ENCODE assay signal across 29 mouse cellular contexts in the genomic region with DNA sequence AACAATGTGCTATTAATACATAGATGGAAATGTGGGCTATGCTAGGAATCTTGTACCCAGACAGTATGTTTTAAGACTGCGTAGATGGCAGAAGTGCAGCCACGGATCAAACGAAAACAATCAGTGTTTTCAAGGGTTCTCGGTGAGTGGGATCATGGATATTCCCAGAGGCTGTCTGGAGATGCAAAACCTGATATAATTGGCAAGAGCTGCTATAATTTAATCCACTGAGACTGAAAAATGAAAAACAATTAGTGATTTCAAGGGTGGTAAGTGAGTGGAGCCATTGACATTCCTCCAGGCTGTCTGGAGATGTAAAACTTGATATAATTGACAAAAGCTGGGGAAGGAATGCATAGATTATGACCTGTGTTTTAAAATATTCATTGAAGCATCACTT.
A peak's percentile ranks its signal among the peaks of the same experiment; 100 is the strongest.
DNase-seq lines count a peak whose midpoint lies in the region; ATAC-seq and TF ChIP-seq lines count a peak whose summit lies in the region.
"Had no signal": no experiment of that assay in that cellular context is flagged by ENCODE, and none has a peak within 500 bp of the region (broad histone marks: within the 10 kb centered on the region; RNA-seq: fewer than 3 reads in every experiment).

No protein-coding gene starts in this region.

- H3K9me3 ChIP-seq in embryonic facial prominence, embryonic 14.5 days (ENCODE audit: control insufficient read depth, low read length): no peaks in the 10 kb centered on the region
- no peaks in the 10 kb centered on the region for H3K9me3 ChIP-seq in midbrain, embryonic 13.5 days
- no peaks in the 10 kb centered on the region for H3K9me3 ChIP-seq in midbrain, embryonic 16.5 days (replicated peaks; ENCODE audit: control insufficient read depth, low read length, poor library complexity, severe bottlenecking)
- no peaks in the 10 kb centered on the region for H3K9me3 ChIP-seq in liver, embryonic 11.5 days (ENCODE audit: control insufficient read depth, low read length)
- no peaks in the 10 kb centered on the region for H3K9me3 ChIP-seq in forebrain, embryonic 15.5 days
- H3K9me3 ChIP-seq: embryonic facial prominence, embryonic 12.5 days; forebrain, embryonic 10.5 days; forebrain, embryonic 13.5 days; heart, embryonic 12.5 days; heart, embryonic 15.5 days; hindbrain, embryonic 10.5 days; hindbrain, embryonic 13.5 days had no signal

- H3K4me1 ChIP-seq in embryonic facial prominence, embryonic 14.5 days (ENCODE audit: control insufficient read depth, insufficient read depth, low read length): 0 out of 2 replicates have a peak, but pooled peaks cover 3% of the 10 kb centered on the region
- no peaks in the 10 kb centered on the region for H3K4me1 ChIP-seq in midbrain, embryonic 13.5 days (replicated peaks)
- 0 out of 2 replicates have a peak, but pooled peaks cover 2% of the 10 kb centered on the region for H3K4me1 ChIP-seq in midbrain, embryonic 16.5 days (ENCODE audit: control insufficient read depth, insufficient read depth, low read length)
- H3K4me1 ChIP-seq in liver, embryonic 11.5 days (replicated peaks; ENCODE audit: control insufficient read depth, insufficient read depth, low read length): no peaks in the 10 kb centered on the region
- H3K4me1 ChIP-seq in forebrain, embryonic 15.5 days: no peaks in the 10 kb centered on the region
- H3K4me1 ChIP-seq: forebrain, embryonic 10.5 days; forebrain, embryonic 13.5 days; heart, embryonic 12.5 days; heart, embryonic 15.5 days; hindbrain, embryonic 10.5 days; hindbrain, embryonic 13.5 days had no signal

- no peak for TF ChIP-seq CTCF in brain, embryonic 14.5 days (IDR thresholded peaks at IDR 0.05; ENCODE audit: borderline replicate concordance, extremely low read depth, insufficient read depth, insufficient read length)

- H3K9ac ChIP-seq in embryonic facial prominence, embryonic 14.5 days (ENCODE audit: low read depth, low read length): no peak overlapping the region
- H3K9ac ChIP-seq in midbrain, embryonic 13.5 days (replicated peaks): no peak overlapping the region
- no peak overlapping the region for H3K9ac ChIP-seq in midbrain, embryonic 16.5 days (ENCODE audit: low read depth, low read length)
- no peak overlapping the region for H3K9ac ChIP-seq in liver, embryonic 11.5 days (ENCODE audit: low read depth, low read length)
- no peak overlapping the region for H3K9ac ChIP-seq in forebrain, embryonic 15.5 days (replicated peaks)
- H3K9ac ChIP-seq: embryonic facial prominence, embryonic 12.5 days; forebrain, embryonic 13.5 days; forebrain, postnatal 0 days; heart, embryonic 12.5 days; heart, embryonic 15.5 days; hindbrain, embryonic 13.5 days had no signal

- H3K27me3 ChIP-seq in embryonic facial prominence, embryonic 14.5 days (replicated peaks; ENCODE audit: control insufficient read depth, insufficient read depth, low read length): no peaks in the 10 kb centered on the region
- H3K27me3 ChIP-seq in midbrain, embryonic 13.5 days: no peaks in the 10 kb centered on the region
- no peaks in the 10 kb centered on the region for H3K27me3 ChIP-seq in midbrain, embryonic 16.5 days (ENCODE audit: control insufficient read depth, insufficient read depth, low read depth, low read length)
- H3K27me3 ChIP-seq in liver, embryonic 11.5 days (replicated peaks; ENCODE audit: control insufficient read depth, insufficient read depth, low read length): no peaks in the 10 kb centered on the region
- no peaks in the 10 kb centered on the region for H3K27me3 ChIP-seq in forebrain, embryonic 15.5 days
- H3K27me3 ChIP-seq: embryonic facial prominence, embryonic 12.5 days; forebrain, embryonic 13.5 days; heart, embryonic 12.5 days; heart, embryonic 15.5 days; hindbrain, embryonic 13.5 days had no signal

- no peak overlapping the region for H3K4me2 ChIP-seq in embryonic facial prominence, embryonic 14.5 days (ENCODE audit: low read depth, low read length)
- no peak overlapping the region for H3K4me2 ChIP-seq in midbrain, embryonic 13.5 days (replicated peaks)
- no peak overlapping the region for H3K4me2 ChIP-seq in midbrain, embryonic 16.5 days (ENCODE audit: low read length)
- no peak overlapping the region for H3K4me2 ChIP-seq in liver, embryonic 11.5 days
- no peak overlapping the region for H3K4me2 ChIP-seq in forebrain, embryonic 15.5 days (replicated peaks)
- H3K4me2 ChIP-seq: embryonic facial prominence, embryonic 12.5 days; forebrain, embryonic 13.5 days; heart, embryonic 12.5 days; heart, embryonic 15.5 days; hindbrain, embryonic 13.5 days had no signal

- no peak overlapping the region for H3K4me3 ChIP-seq in embryonic facial prominence, embryonic 14.5 days (ENCODE audit: low read depth, low read length)
- no peak overlapping the region for H3K4me3 ChIP-seq in midbrain, embryonic 13.5 days (replicated peaks)
- no peak overlapping the region for H3K4me3 ChIP-seq in midbrain, embryonic 16.5 days (ENCODE audit: low read depth, low read length)
- H3K4me3 ChIP-seq in liver, embryonic 11.5 days (ENCODE audit: low read depth, low read length): no peak overlapping the region
- no peak overlapping the region for H3K4me3 ChIP-seq in forebrain, embryonic 15.5 days
- H3K4me3 ChIP-seq: embryonic facial prominence, embryonic 12.5 days; forebrain, embryonic 10.5 days; forebrain, embryonic 13.5 days; gastrocnemius, adult 2 months; heart, embryonic 12.5 days; heart, embryonic 15.5 days; hindbrain, embryonic 10.5 days; hindbrain, embryonic 13.5 days had no signal

- DNase-seq in brain, embryonic 14.5 days (ENCODE audit: low read depth): peak; percentile 53
- DNase-seq in embryonic facial prominence, embryonic 14.5 days (ENCODE audit: low spot score): peak; percentile 50
- DNase-seq in liver, embryonic 11.5 days (ENCODE audit: low spot score): no peak
- DNase-seq: adrenal gland, adult 2 months; adrenal gland, postnatal 14 days; cerebellum, adult 11-12 months; cerebellum, adult 8-10 months; cerebellum, postnatal 10 days; cerebellum, postnatal 36 days; embryo, embryonic 11 days; forebrain, postnatal 0 days; gastrocnemius, adult 2 months; gastrocnemius, postnatal 14 days; heart, adult 18-20 months; heart, postnatal 10 days; heart, postnatal 36 days had no signal

- 32% methylated on average over 4 of the region's 4 CpGs for WGBS in embryonic facial prominence, embryonic 14.5 days
- 58% methylated on average over 4 of the region's 4 CpGs for WGBS in midbrain, embryonic 13.5 days
- WGBS in midbrain, embryonic 16.5 days: 55% methylated on average over 4 of the region's 4 CpGs
- WGBS in liver, embryonic 11.5 days: 83% methylated on average over 4 of the region's 4 CpGs
- WGBS in forebrain, embryonic 15.5 days: 74% methylated on average over 4 of the region's 4 CpGs

- ATAC-seq in embryonic facial prominence, embryonic 14.5 days (ENCODE audit: low read depth): peak; percentile 47; the same call in 1 of the 2 replicates
- peak; percentile 53; the same call in 1 of the 2 replicates for ATAC-seq in midbrain, embryonic 13.5 days
- ATAC-seq in midbrain, embryonic 16.5 days: peak; percentile 67
- ATAC-seq in liver, embryonic 11.5 days (replicated peaks; ENCODE audit: low FRiP score): no peak
- ATAC-seq in megakaryocyte, adult 5-6 weeks (ENCODE audit: poor library complexity, severe bottlenecking): no peak
- ATAC-seq in forebrain, embryonic 15.5 days (replicated peaks): no peak
- ATAC-seq: CD4-positive, CD25-positive, alpha-beta regulatory T cell, adult 4 months; forebrain, embryonic 13.5 days; forebrain, postnatal 0 days; hindbrain, embryonic 16.5 days had no signal

- no peak overlapping the region for H3K27ac ChIP-seq in embryonic facial prominence, embryonic 14.5 days (replicated peaks; ENCODE audit: low read depth, low read length)
- no peak overlapping the region for H3K27ac ChIP-seq in midbrain, embryonic 13.5 days
- no peak overlapping the region for H3K27ac ChIP-seq in midbrain, embryonic 16.5 days (ENCODE audit: low read length)
- no peak overlapping the region for H3K27ac ChIP-seq in liver, embryonic 11.5 days (ENCODE audit: low read depth, low read length)
- H3K27ac ChIP-seq in forebrain, embryonic 15.5 days (replicated peaks): no peak overlapping the region
- H3K27ac ChIP-seq: embryonic facial prominence, embryonic 12.5 days; forebrain, embryonic 10.5 days; forebrain, embryonic 13.5 days; gastrocnemius, adult 2 months; heart, embryonic 15.5 days; hindbrain, embryonic 10.5 days; hindbrain, embryonic 13.5 days had no signal

- H3K36me3 ChIP-seq in embryonic facial prominence, embryonic 14.5 days (ENCODE audit: control insufficient read depth, insufficient read depth, low read length): no peaks in the 10 kb centered on the region
- no peaks in the 10 kb centered on the region for H3K36me3 ChIP-seq in midbrain, embryonic 13.5 days
- H3K36me3 ChIP-seq in midbrain, embryonic 16.5 days (ENCODE audit: control insufficient read depth, insufficient read depth, low read length): no peaks in the 10 kb centered on the region
- no peaks in the 10 kb centered on the region for H3K36me3 ChIP-seq in liver, embryonic 11.5 days (ENCODE audit: control insufficient read depth, insufficient read depth, low read length)
- no peaks in the 10 kb centered on the region for H3K36me3 ChIP-seq in forebrain, embryonic 15.5 days
- H3K36me3 ChIP-seq: embryonic facial prominence, embryonic 12.5 days; forebrain, embryonic 10.5 days; heart, embryonic 12.5 days; heart, embryonic 15.5 days; hindbrain, embryonic 10.5 days; hindbrain, embryonic 13.5 days had no signal

- no peak for TF ChIP-seq POLR2A in brain, embryonic 14.5 days (IDR thresholded peaks at IDR 0.05; ENCODE audit: borderline replicate concordance, extremely low read depth, insufficient read depth, insufficient read length, poor library complexity, severe bottlenecking)

Comparison
In these comparisons a context has a peak if more than half of its experiments do, and no peak if none do; other contexts are left out.
1. ATAC-seq: peak in embryonic facial prominence, embryonic 14.5 days (single experiment), midbrain, embryonic 13.5 days (single experiment) and midbrain, embryonic 16.5 days (single experiment); none in liver, embryonic 11.5 days (single experiment), megakaryocyte, adult 5-6 weeks (single experiment) and forebrain, embryonic 15.5 days (single experiment).